Mouse (Mus musculus) splenic B cell, adult 2 months (primary cell): ENCODE data around the gene Srl.
"Not testable (repeated sequence)": the region's sequence is repeated elsewhere in the genome, so short reads cannot be mapped to it uniquely, and the experiment has no call there.

Source experiments
- DNase-seq: peaks from one replicate; pipeline ENCODE4 v3.0.0-alpha.2; 2011; ENCODE audit warnings: low read depth, low spot score
- H3K27me3 ChIP-seq: 2 replicates; pipeline ENCODE4 v1.6.1; 2012; ENCODE audit warnings: mild to moderate bottlenecking, low read length, moderate library complexity, mixed read lengths; ENCODE audit not compliant: control insufficient read depth, poor library complexity, insufficient read depth, severe bottlenecking
- H3K36me3 ChIP-seq: 2 replicates; pipeline ENCODE4 v1.6.1; 2012; ENCODE audit warnings: mild to moderate bottlenecking, low read length, moderate library complexity, mixed read lengths; ENCODE audit not compliant: control insufficient read depth, poor library complexity, insufficient read depth, severe bottlenecking

Srl gene

DNA sequence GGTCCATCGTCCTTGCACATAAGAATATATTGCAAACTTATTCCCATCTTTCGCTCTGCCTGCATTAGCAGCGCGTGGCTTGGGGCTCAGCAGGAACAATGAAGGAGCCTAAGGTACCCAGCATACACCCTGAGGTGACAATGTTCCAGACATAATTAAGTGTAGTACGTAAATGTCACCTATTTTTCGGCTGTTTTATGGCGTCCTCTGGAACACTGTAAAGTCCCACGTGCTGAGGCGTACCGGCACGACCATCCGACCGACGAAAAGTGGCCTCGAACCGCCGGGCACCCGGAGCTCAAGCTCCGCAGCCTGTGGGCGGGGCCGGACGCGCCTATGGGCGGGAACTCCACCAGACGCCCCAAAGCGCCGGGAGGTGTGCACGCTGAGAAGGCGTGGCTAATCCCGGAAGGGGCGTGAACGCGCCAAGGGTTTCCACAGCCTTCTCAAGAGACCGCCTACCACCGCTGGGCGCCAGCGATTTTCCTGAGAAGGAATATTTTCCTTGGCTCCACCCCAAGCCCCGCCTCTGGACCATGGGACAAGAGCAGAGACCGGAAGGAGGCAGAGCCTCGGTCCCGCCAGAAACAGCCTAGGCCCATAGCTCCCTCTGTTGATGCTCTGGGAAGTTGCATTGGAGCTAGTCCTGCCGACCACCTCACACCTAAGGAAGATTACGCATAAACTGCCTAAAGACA is at the start of gene Srl:
Gene Srl (minus strand): TSS at position 316 of the 698 bp plus-strand sequence.
- peak; percentile 93 for DNase-seq
- no peaks in the 10 kb centered on the region for H3K27me3 ChIP-seq
- H3K36me3 ChIP-seq = no peaks in the 10 kb centered on the region

DNA sequence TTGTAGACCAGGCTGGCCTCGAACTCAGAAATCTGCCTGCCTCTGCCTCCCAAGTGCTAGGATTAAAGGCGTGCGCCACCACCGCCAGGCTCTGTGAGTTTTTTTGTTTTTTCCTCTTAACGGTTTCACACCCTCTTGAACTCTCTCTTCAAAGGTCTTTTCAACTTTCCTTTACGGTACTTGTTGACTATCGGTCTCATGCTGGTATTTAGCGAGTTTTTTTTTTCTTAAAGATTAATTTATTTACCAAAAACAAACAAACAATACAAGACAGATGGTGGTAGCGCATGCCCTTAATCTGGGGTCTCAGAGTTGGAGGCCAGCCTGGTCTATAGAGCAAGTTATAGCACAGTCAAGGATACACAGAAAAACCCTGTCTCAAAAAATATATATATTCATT is 48.6 kb upstream of the Srl start:
- no peaks in the 10 kb centered on the region; the same call in none of the 2 replicates for H3K27me3 ChIP-seq
- peak; percentile 61 for DNase-seq

DNA sequence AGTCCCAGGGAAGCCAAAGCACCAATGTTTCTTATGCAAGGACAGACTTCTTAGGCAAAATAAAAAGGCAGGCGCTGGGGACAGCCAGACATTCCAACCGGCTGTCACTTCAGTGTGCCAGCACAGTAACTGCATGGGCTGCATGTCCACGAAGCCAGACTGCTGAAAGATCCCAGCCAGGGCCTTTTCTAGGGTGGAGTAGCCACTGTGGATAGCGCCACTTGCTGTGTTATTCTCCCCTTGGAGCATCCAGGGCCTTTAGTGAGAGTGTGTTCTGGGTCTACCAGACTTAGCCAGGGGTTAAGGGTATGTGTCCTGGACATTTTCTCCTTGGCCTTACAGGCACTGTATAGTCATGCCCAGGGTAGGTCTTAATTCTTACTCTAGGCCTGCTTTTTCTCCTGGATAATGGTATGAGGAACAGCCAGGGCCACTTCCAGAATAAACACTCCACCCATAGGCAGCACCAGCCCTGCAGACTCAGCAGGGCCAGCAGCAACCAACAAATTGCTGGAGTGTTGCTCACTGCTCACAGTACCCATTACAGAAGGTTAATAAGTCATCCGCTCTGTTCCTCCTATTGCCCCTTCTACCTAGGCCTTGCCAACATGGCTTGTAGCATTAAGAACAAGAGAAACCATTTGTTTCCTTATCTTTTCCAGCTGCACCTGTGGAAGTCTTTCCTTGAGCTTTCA is 46.0 kb upstream of the Srl start:
- Histone ChIP-seq H3K36me3 (no peaks in the 10 kb centered on the region), H3K27me3 (no peaks in the 10 kb centered on the region)
- DNase-seq = no peak

More for the DNA sequence above, 48.6 kb upstream of the Srl start:
- no peaks in the 10 kb centered on the region for H3K36me3 ChIP-seq

DNA sequence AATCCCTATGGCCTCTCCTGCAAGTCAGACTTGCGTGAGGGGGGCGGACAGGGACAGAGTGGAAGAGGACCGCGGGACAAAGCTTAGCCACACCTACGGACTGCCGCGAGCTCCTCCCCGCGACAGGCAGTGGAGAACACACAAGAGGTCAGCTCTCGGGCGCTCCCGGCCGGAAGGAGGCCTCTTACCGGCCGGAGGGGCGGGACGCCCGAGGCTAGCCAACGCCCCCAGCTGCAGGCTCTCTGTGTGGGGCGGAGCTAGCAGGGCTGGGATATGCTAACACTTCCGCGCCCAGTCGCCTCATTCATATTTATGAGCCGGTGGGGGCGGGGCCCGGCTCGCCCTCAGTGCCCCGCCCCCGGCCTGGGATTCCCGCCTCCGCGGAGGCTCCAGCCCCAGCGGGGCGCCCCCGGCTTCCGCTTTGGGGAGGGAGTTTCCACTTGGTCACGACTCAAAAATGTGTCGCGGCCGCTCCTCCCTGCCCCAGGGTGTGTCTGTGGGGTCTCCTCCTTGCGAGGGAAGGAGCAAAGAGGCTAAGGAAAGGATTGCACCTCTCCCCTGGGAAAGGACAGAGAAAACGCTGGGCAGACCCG is 45.0 kb upstream of the Srl start:
- DNase-seq = peak; percentile 96

DNA sequence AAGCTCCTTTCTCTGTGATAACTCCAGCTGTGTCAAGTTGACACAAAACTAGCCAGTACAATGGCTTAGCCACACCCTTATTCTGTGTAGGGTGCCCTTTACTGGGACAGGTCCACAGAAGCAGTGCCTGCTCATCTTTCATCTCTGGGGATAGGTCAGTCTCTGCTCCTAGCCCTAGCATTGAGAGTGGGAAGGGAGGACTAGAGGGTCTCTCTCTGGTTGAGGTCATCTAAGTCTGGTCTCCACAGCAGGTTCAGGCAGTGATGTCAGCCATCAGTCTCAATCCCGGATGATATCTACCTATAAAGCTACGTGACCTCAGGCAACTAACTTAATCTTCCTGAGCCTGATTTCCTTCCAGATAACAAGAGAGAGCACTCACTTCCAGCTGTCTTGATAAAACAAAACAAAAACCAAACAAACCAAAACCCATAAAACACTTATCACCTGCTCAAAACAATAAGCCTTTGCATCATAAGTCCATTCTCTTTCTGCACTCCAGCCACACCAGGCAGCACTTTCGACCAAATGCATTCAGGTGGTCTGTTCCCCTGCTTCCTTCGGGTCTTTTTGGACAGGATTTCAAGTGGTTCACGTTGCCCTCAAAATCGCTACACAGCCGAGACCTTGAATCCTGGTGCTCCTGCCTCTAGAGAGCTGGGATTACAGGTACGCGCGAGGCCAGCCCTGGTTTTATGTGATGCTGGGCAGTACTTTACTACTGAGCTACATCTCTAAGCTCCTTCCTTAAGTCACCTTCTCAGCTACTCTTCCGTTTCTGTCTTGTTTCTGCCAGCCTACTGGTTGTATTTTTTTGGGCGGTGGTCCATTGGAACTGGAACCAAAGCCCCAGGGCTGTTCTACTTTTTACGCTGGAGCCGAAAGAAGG is 44.3 kb upstream of the Srl start:
- no peak for DNase-seq
- Histone ChIP-seq H3K36me3 (no peaks in the 10 kb centered on the region), H3K27me3 (no peaks in the 10 kb centered on the region)

More for the DNA sequence above, 45.0 kb upstream of the Srl start:
- Histone ChIP-seq H3K27me3 (no peaks in the 10 kb centered on the region), H3K36me3 (no peaks in the 10 kb centered on the region)

DNA sequence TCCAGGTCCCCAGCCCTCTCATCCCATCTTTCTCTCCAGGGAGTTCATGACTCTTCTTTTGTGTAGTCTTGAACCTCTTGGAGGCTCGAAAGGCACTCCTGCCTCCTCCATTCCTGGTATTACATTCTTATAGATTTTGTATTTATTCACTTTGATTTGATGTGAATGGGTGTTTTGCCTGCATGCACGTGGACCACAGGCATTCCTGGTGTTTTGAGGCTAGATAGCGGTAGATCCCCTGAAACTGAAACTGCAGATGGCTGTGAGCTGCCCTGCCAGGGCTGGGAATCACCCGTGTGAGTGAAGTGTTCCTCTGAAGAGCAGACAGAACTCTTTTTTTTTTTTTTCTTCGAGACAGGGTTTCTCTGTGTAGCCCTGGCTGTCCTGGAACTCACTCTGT is 42.8 kb upstream of the Srl start:
- no peaks in the 10 kb centered on the region for H3K27me3 ChIP-seq
- no peak for DNase-seq
- H3K36me3 ChIP-seq = no peaks in the 10 kb centered on the region

DNA sequence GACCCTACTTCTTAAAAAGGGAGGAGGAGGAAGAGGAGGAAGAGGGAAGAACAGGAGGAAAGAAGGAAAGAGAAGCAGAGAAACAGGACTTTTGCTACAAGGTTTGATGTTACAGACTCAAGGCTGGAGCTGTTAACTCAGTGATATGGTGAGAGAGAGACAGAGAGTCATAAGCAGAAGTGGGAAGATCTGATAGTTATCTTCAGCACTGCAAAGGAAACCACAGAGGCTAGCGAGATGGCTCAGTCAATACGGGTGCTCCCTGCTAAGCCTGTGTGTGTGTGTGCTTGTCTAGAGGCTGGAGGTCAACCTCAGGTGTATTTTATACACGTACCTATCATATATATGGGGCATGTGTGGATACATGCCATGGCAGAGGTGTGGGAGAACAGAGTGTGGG is 42.2 kb upstream of the Srl start:
- no peaks in the 10 kb centered on the region for H3K27me3 ChIP-seq
- DNase-seq = peak; percentile 57

DNA sequence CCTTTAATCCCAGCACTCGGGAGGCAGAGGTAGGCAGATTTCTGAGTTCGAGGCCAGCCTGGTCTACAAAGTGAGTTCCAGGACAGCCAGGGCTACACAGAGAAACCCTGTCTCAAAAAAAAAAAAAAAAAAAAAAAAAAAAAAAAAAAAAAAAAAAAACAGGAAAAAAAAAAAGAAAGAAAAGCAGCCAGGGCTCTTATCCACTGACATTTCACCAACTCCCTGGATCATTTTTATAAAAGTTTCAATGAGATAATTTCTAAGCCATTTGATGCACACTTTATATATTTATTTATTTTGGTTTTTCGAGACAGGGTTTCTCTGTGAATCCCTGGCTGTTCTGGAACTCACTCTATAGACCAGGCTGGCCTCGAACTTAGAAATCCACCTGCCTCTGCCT is 39.6 kb upstream of the Srl start:
- not testable (repeated sequence) for DNase-seq, H3K27me3 ChIP-seq, H3K36me3 ChIP-seq

More for the DNA sequence above, 42.2 kb upstream of the Srl start:
- no peaks in the 10 kb centered on the region for H3K36me3 ChIP-seq

DNA sequence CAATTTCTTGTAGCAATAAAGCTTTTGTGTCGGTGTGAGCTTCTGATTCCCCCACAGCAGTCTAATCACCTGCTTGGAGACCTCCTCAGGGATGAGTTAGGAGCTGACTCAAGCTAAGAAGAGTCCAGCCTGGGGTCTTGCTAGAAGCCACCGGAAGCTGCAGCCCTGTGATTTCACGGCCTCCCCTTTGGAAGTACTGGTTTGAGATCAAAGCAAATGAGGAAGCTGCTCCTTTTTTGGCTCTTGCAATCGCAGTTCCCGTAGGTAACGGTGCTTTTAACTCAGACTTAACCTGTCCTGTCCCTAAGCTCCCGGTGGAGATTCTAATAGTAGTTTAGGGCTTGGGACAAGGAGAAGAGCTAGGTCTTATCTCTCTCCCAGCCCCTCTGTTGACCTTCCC is 37.0 kb upstream of the Srl start:
- DNase-seq = no peak

DNA sequence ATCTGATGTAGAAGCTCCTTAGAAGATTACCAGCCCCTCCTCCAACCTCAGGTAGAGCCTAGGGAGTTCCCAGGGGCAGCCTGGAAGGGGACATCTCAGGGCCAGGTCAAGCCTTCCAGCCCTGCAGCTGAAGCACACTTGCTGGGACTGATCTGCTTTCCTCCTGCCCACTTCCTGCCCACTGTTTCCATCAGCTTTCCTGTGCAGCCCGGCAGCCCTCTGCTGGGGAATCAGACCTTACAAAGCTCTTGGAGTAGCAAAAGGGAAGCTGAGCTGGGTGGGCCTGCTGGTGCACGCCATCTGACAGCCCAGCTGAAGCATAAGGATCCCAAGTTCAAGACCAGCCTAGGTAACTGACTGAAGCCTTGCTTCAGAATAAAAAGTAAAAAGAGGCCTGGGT is 35.3 kb upstream of the Srl start:
- Histone ChIP-seq H3K36me3 (no peaks in the 10 kb centered on the region), H3K27me3 (no peaks in the 10 kb centered on the region)
- no peak for DNase-seq

More for the DNA sequence above, 37.0 kb upstream of the Srl start:
- H3K27me3 ChIP-seq = no peaks in the 10 kb centered on the region
- no peaks in the 10 kb centered on the region for H3K36me3 ChIP-seq

DNA sequence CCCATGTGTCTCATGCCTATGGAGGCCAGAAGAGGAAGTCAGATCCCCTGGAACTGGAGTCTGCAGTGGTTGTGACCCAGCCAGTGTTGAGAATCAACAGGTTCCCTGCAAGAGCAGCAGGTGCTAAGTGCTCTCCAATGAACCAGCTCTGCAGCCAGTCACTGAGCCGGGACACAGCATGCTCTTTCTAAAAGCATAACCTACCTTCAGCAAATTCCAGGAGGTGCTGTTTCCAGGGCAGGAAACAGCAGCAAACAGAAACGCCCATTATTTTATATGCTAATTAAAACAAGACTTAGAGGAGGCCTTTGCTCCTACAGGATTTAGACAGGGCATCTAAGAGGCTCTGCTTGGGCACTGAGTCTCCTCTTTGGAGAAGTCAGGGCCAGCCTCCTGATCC is 34.4 kb upstream of the Srl start:
- H3K27me3 ChIP-seq = no peaks in the 10 kb centered on the region
- H3K36me3 ChIP-seq = no peaks in the 10 kb centered on the region
- no peak for DNase-seq

DNA sequence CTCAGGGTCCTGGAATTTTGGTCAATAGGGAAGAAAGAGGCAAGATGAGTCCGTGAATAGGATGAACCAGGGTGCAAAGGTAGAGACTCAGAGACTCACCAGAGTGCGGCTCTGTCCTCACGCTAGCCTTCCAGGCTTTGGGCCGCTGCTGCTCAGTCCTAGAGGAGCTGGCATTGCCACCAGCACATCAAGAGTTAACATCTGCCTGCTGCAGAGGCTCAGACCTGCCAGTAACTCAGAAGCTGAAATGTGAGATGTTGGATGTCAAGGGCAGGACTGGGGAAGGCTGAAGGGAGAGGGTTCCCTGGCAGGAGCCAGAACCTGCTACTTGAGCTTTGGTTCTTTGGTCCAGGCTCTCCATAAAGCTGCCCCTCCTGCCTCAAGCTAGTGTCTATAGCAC is 29.1 kb upstream of the Srl start:
- Histone ChIP-seq H3K27me3 (no peaks in the 10 kb centered on the region), H3K36me3 (no peaks in the 10 kb centered on the region)
- DNase-seq = no peak

DNA sequence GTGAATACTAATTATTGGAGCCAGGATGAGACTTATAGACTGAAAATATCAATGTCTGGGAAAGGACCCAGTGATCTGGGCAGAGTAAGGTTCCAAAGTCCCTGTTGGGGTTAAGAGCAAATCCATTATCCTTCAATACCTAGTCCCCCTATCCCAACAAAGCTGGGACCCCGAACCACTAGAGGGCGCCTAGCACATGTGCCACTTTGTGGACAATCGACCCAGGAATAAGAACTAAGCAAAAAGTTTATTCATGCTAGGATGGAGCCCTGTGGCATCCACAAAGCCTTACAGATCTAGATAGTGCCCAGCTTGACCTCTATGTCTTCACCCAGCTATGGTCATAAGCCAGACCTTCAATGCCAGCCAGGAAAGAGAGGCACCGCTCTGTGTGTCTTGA is 26.3 kb upstream of the Srl start:
- Histone ChIP-seq H3K27me3 (no peaks in the 10 kb centered on the region), H3K36me3 (no peaks in the 10 kb centered on the region)
- DNase-seq = peak; percentile 84

DNA sequence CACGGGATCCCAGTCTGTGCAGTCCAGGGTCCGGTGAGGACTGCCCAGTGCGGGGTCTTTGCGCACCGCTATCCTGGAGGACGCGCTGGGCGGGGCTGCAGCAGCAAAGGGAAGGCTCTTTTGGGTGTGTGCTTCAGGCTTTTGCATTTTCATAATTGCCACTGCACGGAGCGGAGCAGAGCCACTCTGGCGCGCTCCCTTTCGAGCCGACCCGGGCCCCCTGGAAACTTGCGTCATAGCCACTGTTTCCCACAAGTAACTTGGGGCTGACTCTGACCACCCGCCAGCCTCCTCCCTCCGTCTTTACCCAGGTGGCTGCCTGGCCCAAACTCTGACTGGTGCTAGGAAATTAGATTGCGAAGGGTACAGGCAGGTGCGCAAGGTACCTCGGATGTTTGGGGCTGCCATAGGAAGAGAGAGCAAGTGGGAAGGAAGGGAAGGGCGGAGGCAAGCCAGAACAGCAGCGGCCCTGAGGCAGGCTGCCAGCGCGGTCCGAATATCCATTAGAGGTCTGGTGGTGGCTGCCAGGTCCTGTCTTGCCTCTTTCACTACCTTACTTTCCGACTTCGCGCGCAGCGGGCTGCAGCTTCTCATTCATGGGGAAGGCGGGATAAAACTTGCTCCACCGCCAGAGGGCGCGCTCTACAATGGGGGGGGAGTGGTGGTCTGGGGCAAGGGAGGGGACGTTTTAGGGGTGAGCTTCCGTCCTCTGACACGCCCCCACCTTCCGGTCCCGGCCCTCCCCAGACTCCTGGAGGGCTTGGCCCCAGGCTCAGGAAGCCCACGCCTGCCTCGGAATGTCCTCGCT is 18.7 kb upstream of the Srl start:
- DNase-seq = peak; percentile 77

More for the DNA sequence above, 18.7 kb upstream of the Srl start:
- Histone ChIP-seq H3K36me3 (no peaks in the 10 kb centered on the region), H3K27me3 (no peaks in the 10 kb centered on the region)
